Mouse (Mus musculus): ENCODE results near the gene Brd7.

- TF ChIP-seq POLR2A (IDR thresholded peaks at IDR 0.05; ENCODE audit: control insufficient read depth, extremely low read depth, insufficient read depth, low read length, poor library complexity) (no peak), CTCF (IDR thresholded peaks at IDR 0.05; ENCODE audit: borderline replicate concordance, control insufficient read depth, extremely low read depth, insufficient read depth, low read length, poor library complexity) (no peak)
Observed at GRCm38 (mm10) chr8:88339221-88339620, 22.8 kb downstream of the Brd7 start.

Data from thymus, adult 2 months (tissue).